Mouse (Mus musculus) duodenum, adult 2 months (tissue): ENCODE data around the gene 1700020N15Rik. TPM values are rescaled to one million over a fixed set of nuclear protein-coding genes. Genes with fewer than 3 reads are reported as not detected.

Experiments used
- polyA plus RNA-seq: library from polyadenylated mRNA; depleted of rRNA; stranded (reverse); fragments of >200 nt; gene quantifications from 2 replicates; pipeline ENCODE4 v1.2.3, GENCODE M21; 2012; ENCODE audit warnings: low replicate concordance; rRNA removed

The 1700020N15Rik gene
- not detected in 2 replicates for polyA plus RNA-seq

DNA sequence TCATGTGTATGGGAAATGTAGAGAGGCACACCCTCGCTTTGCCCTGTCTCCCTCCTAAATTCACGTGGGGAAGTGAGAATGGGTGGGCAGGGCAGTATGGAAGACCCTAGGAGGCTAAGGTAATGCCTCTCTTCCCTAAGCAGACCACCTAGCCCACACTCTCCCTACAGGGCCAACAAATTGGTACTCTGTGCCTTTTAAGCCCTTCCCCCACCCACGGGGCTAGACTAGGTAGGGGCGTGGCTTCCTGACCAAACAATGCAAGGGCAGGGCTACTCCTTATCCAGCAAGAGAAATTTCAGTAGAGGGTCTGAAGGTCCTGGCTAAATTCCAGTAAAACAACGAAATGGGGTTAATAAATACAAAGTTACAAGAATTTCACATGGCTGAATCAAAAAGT, at the start of gene 1700020N15Rik:
1700020N15Rik (plus strand) TSS at position 301 of the 400 bp plus-strand sequence.

